Mouse (Mus musculus): ENCODE results near the gene Carmil1.

Carmil1 gene

DNA sequence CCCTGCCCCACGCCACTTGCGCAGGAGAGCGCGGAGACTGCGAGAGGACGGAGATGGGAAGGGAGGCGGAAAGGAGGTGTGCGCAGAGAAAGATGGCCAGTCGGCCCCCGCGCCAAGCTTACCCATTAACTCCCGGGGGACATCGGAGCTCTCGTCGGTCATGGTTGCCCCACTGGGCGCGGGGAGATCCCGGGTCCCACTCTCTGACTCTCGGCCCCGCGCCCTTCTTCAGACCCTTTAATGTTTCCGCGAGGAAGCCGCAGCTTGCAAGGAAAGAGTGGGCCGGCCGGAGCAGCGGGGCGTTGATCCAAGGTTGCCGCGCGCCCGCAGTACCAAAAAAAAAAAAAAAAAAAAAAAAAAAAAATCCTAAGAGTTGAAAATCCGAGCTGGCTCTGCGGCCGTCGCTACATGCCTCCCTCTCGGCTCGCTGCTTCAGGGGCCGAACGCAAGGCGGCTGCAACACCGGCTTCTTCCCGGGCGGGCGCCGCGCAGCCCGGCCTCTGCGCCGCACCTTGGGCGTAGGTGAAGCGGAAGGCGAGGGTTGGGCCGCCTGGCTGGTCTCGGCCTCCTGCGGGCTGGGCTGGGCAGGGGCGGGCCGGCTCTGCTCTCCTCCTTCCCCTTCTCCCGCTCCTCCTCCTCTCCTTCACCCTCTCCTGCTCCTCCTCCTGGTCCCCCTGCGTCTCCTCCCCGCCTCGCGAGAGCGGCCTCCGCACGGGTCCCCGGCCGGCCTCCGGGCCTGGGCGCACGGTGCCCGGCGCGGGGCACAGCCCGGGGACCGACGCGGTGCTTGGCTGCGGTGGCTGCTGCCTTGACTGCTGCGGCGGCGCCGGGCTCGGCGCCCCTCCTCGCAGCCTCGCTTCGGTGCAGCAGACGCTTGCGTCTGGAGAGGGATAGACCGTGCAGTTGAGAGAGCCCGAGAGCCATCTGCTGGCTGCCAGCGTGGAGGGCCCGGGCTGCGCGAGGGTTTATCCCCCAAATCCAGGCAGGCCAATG, at the start of gene Carmil1:
Gene Carmil1 (minus strand): TSS at position 357 of the 993 bp plus-strand sequence.
- in situ Hi-C loops (cut with MboI, MseI) = no loop called here

DNA sequence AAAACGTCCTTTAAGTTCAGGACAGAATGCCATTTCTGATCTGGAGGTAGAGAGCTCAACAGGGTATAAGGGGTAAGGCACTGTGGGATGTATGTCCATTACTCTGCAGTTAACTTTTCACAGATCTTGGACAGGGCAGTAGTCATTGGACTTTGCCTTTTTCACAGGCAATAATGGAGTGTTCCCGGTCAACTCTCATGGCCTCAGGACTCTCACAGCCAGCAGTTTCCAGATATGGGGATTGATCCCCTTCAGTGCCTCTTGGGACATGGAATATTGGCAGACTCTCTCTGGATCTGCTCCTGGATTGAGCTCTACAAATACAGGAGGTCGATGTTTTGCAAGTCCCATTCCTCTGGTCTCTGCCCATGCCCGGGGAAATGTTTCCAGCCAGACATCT, 49.5 kb upstream of the Carmil1 start:
- in situ Hi-C loops (cut with MboI, MseI) = loop anchor here (10.0 kb wide), 1 partner anchor 265 kb away; no protein-coding TSS in a partner anchor

DNA sequence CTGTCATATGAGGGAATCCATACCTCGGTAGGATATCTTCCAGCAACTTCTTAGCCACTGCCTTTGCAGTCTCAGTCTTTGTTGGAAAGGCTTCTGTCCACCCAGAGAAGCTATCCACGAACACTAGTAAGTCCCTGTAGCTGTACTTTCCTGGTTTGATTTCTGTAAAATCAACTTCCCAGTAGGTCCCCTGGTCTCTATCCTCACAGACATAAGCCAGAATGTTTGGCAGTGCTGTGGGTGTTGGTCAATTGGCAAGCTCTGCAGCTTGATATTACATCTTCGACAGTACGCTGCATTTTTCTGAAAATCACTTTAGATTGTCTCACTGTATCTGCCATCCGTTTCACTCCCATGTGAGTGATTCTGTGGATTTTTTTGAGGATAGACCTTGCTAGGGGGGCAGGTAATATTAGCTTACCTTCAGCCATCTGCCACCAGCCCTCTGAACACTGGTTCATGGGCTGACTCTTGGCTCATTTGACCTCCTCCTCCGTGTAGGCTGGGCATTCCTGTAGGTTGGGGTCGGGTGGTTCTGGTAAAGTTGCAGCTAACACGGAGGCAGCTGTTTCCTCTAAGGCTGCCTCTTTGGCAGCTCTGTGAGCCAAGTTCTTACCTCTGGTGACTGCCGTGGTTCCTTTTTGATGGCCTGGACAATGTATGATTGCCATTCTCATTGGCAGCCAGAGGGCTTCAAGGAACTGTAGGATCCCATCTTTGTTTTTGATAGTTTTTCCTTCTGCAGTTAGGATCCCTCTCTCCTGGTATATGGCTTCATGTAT, 47.6 kb upstream of the Carmil1 start:
- in situ Hi-C loops (cut with MboI, MseI) = no loop called here

DNA sequence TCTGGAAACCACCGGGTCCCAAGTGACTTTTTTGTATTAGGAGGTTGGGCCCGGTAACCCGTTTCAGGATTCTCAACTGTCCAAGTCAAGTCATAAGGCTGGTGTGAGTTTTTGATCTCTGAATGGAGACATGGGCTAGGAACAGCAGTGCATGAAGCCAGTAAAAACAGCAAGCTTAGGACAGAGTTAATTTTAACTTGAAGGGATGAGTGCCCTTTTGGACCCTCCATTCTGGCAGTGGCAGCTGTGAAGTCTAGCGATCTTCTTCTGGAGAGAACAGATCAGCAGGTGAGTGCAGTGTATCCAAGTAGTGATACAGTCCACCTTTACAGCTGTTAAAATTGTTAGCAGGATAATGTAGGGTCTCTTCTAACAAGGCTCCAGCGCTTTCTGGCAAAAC, 46.6 kb upstream of the Carmil1 start, which contains the start of gene Cmah:
Gene Cmah (plus strand): TSS at position 204 of the 400 bp plus-strand sequence.
- in situ Hi-C loops (cut with MboI, MseI) = no loop called here

DNA sequence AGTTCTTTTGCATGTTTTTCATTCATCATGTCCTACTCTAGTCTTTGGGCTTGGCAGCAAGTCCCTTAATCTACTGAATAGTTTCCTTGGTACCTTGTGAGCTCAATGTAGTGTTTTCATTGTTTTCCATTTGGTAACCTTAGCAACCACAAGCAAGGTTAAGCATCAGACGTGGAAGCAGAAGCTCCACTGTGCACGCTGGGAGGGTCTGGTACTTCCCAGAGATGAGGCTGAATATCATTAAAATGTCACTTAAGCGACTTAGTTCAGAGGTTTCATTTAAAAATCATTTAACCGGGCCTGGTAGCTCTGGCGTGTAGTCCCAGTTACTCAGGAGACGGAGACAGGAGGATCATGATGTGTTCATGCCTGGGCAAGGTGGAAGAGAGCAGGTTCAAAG, 40.7 kb upstream of the Carmil1 start:
- in situ Hi-C loops (cut with MboI, MseI) = no loop called here

DNA sequence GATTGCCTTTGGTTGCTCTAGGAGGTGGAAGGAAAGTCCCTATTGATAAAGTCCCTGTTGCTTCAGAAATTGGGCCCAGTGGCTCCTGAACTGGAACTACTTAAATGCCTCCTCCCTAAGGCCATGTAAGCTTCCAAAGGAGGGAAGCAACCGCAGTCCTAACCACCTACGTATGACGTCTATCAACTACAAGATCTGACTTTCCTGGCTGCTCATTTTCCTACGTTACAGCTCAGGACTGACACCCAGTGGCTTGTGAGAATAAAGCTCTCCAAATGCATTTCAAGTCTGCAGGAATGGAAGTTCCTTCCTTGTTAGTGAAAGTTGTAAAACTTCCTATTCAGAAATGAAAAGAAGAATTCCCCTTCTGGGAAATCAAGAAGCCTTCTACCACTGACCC, 38.0 kb upstream of the Carmil1 start:
- in situ Hi-C loops (cut with MboI, MseI) = no loop called here

DNA sequence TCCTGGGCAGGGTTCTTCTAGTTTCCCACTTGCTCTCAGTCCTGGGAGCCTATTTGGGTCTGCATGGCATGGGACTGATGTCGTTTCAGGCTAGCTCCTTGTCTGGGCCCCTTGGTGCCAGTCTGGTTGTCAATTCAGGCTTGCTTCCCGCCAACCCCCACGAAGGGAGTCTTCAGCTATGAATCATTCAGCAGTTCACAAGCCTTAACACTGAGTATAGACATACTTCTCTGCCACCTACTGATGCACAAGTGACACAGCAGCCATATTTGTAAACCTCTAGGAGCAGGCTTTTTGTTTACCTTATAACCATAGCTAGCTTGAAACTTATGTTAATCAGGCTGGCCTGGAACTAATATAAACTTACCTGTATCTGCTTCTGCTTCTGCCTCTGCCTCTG, 36.0 kb upstream of the Carmil1 start:
- in situ Hi-C loops (cut with MboI, MseI) = no loop called here

DNA sequence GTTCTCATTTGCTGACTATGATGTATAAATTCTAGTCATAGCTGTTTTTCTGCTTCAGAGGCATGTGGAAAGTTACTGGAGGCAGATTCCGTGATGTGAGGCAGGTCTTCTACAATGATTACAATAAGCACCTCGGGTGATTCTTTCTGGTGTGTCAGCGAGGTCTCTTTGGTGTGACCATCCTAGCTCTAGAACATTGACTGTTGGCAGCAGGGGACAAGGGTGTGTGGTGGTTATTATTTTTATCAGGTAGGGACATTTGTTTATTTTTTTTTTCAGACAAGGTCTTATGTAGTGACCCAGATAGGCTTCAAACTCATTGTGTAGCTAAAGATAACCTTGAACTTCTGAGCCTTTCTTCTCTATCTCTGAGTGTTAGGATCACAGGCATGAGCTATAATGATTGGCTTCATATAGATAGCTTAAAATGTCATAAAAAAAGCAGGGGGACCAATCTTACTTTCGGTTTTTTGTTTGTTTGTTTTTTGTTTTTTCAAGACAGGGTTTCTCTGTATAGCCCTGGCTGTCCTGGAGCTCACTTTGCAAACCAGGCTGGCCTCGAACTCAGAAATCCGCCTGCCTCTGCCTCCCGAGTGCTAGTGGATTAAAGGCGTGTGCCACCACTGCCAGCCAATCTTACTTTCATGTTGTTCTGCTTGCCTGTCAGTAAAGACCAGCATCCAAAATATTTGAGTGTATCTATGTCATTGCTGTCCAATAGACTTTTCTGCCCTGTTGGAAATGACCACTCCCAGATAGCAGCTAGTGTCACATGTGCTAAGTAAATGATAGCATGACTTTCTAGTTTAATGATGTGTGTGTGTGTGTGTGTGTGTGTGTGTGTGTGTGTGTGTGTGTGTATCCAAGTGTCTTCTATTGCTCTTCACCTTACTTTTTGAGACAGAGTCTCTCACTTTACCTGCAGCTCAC, 30.7 kb upstream of the Carmil1 start:
- in situ Hi-C loops (cut with MboI, MseI) = no loop called here

DNA sequence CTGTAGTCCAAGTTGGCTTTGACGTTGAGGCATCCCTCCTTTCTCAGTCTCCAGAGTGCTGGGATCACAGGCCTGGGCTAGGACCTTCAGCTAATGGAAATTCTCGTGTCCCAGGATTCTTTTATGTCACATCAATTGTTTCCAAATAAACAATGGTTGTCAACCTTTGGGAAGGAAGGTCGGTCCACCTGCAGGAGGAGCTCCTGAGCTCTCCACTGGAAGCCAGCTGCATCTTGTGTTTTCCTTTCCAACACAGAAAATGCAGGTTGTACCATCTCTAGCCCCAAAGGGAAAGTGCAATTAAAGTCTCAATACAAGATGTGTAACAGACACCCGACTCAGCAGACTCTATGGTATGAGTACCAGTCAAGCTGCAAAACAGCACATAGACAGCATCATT, 25.7 kb upstream of the Carmil1 start:
- in situ Hi-C loops (cut with MboI, MseI) = no loop called here

DNA sequence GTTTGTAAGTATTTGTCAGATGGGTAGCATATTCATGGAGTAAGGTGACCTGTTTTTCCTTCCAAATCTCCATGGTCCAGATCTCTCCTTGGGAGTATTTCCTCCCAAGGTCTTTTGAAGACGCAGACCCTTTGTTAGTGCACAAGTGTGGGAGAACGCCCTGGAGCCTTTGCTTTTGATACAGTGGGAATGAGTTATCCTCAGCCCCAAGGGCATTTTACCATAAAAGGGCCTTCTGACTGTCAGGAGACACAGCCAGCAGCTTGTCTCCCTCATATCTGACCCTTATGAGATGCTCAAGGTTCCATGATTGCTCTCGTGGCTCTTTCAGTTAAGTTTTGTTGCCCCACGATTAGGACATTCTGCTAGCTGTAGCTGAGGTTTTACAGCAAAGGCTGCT, 24.9 kb upstream of the Carmil1 start:
- in situ Hi-C loops (cut with MboI, MseI) = no loop called here

DNA sequence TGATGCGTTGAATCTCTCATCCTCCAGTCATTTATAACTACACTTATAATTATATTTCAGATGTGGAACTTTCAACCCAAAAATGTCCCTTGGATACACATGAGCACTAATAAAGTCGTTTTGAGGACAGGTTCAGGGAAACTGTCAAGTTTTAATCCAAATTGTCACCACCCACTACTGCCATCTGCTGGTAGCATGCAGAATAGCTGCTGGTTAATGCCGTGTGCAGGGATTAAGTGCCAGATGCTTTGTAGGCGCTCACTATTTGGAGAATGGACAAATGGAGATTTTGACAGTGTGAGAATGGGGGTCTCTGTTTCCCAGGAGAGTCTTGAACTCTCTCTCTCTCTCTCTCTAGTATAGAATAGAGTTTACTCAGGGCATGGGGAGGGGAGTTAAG, 16.7 kb upstream of the Carmil1 start:
- in situ Hi-C loops (cut with MboI, MseI) = loop anchor here (5.0 to 10.0 kb wide), 2 partner anchors 205 to 462 kb away; partner anchors contain the start of gene Slc17a3

DNA sequence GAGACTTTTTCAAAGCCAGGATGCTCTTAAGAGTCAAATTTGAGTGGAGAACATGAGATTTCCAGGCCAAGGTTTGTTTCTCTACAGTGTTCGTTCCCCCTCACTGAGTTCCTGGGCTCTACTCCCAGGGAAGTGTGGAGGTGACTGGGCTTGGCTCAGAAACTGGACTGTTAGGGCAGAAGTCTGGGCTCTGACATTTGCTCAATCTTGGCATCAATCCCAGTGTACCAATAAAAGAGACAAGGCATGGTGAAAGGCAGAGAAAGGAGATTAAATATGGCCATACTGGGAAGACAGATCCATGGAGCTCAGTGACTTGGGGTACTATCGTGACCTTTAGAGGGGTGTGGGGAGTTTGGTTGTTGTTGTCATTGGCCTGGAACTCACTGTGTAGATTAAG, 6.8 kb upstream of the Carmil1 start:
- in situ Hi-C loops (cut with MboI, MseI) = no loop called here

DNA sequence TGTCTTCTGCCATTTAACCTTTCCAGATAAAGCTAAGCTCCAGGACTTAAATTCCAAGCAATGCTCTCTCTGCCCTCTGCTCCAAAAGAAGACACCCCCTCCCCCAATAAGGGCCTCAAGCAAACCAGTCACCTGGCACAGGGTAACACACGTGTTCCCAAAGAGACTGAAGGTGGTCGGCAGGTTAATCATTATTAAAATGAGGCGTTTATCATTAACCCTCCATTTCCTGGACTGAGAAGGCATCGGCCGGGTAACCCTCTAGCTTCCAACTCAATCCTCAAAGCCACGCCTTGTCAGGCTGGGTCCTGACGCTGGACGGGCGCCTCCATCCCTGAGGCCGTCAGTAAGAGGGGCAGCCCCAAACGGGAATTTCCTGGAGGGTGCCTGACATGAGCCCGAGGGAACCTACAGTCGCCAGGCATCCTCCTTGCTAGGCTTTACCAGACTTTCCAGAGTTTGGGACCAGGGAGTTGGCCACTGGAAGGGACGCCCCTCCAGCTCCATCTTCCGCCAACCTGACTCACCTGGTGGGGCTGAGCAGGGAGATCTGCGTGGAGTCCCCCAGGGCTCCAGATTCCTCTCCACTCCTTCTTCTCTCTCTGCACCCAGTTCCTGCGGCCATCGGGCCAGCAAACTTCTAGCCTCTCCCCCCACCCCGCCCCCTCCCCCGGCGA, 695 bp downstream of the Carmil1 start:
- in situ Hi-C loops (cut with MboI, MseI) = no loop called here

DNA sequence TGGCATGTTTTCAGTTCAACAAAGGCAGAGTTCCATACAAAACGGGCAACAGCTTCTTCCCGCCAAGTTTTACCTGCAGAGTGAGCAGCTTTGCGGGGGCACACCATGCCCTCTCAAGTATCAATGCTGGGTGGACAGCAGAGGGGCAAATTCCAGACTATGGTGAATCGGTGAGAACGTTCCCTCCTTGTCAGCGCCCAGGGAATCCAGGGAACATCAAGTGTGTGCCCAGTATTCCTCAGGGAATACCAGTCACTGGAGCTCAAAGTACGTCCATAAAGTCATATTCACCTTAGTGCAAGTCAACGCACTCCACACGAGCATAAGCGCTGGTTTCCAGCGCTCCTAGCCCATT, 1.2 kb downstream of the Carmil1 start:
- in situ Hi-C loops (cut with MboI, MseI) = no loop called here

DNA sequence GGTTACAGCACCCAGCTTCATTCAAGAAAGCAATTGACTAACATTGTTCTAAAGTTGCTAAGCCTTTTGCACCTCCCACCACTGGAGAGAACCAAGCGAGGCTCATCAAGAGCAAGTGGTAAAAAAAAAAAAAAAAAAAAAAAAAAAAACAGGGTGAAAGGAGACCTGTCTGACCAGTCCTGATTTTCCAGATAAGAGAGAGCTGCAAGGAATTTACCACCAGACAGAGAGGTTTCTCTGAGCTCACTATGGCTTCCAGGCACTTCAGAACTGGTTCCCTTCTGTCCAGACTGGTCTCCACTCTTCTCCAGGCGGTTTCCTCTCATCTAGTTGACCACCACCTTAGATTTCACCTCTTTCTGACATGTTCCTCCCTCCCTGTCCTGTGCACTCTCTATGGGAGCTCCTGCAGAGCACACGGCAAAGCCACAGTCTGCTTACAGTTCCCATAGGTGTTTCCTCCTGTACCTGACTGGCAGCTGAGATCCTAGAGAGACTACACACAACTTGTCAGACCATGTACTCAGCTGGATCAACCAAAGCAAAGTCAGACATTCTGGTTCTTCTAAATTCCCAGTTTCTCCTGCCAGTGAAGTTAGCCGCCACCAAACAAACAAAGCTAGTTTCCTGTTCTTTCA, 7.7 kb downstream of the Carmil1 start:
- in situ Hi-C loops (cut with MboI, MseI) = no loop called here

DNA sequence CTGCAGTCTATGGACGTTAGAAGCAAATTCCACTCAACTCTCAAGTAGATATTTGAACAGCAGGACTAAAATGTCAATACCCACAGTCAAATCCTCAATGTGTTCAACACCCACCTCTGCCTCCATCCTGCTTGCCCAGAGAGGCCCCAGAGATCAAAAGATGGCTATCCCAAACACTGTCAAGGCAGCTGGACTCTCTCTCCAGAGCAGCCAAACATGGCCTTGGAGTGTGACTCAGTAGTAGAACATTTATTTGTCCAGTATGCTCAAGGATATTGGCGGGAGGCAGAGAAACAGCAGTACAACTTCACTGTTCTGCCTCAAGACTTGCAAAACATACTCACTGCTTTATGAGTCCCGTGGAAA, 11.5 kb downstream of the Carmil1 start:
- in situ Hi-C loops (cut with MboI, MseI) = no loop called here

DNA sequence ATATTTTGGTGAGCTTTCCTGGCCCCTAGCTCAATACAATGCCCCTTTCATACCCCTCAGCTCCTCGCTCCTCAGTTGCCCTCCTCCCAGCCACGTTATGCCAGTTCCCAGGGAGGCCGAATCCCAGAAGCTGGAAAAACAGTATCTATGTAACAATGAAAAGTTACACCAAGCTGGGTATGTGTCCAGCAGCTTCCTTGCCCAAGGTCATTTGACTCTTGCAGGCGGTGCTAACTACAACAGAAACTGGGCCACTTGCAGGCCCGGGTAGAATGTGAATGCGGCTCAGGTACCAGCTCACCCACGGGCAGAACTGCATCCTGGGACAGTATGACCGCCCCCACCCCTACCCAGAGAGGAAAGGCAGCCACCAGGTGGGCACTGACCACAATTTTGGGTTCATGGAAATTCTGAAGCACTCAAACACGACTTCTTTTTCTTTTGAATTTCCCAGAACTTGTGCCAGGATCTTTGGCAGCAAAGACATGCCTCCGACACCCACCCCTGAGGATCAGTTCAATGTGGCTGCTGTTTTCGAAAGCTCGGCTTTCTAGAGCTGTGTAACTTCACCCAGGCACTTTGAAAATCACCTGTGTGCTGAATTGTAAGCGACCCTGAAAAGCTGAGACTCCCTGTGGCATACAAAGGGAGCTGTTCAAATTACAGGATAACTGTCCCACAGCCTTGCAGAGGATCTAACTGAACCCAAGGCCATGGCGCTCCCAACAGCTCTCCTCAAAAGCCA, 12.1 kb downstream of the Carmil1 start:
- in situ Hi-C loops (cut with MboI, MseI) = no loop called here

DNA sequence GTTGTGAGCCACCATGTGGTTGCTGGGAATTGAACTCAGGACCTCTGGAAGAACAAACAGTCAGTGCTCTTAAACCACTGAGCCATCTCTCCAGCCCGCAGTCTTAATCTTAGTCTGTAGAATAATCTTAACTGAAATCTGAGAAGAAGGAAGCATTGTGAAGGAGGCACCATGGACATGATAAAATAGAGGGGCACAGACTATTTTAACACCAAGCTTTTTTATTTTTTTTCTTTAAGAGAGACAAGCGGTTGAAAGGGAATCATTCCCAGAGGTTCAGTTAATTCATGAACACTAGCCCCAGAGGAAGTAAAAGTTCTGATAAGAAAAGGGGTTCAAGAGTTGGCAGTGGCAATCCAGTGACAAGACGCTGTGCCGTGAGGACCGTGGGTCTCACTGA, 15.8 kb downstream of the Carmil1 start:
- in situ Hi-C loops (cut with MboI, MseI) = no loop called here

DNA sequence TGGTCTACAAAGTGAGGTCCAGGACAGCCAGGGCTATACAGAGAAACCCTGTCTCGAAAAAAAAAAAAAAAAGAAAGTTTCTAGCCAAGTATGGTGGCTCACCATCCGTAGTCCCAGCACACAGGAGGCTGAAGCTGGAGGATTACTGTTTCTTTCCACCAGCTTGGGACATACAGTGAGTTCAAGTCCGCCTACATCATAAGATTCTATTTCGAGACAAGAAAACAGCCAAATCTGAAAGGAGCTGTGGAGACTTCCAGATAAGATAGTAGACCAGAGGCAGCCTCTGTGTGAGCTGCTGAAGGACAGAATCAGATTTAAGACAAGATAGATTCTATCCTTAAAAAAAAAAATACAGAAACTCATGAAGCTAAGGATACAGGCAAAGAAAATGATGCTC, 17.0 kb downstream of the Carmil1 start:
- in situ Hi-C loops (cut with MboI, MseI) = no loop called here
